Mouse (Mus musculus) heart, adult 2 months (tissue): ENCODE measurements around the gene Mrpl10. TPM values are rescaled to one million over a fixed set of nuclear protein-coding genes. Genes with fewer than 3 reads are reported as not detected.
A peak's percentile ranks its signal among the peaks of the same experiment; 100 is the strongest.

ENCODE experiments used
- DNase-seq, 2 experiments: peaks; one replicate each; pipeline ENCODE4 v3.0.0; 2021
- H3K27ac ChIP-seq: fragments of 200-600 bp; 2 replicates; pipeline ENCODE4 v1.8.1; 2022
- H3K27me3 ChIP-seq: fragments of 200-500 bp; 2 replicates; pipeline ENCODE4 v1.6.1; 2012; ENCODE audit warnings: mild to moderate bottlenecking, low read length, inconsistent platforms, mixed read lengths; ENCODE audit not compliant: control insufficient read depth, insufficient read depth
- H3K36me3 ChIP-seq: fragments of 200-500 bp; 2 replicates; pipeline ENCODE4 v1.6.1; 2012; ENCODE audit warnings: low read length, inconsistent platforms; ENCODE audit not compliant: control insufficient read depth, insufficient read depth
- H3K4me1 ChIP-seq: fragments of 200-500 bp; 2 replicates; pipeline ENCODE4 v1.6.1; 2011; ENCODE audit warnings: low read length; ENCODE audit not compliant: control insufficient read depth, insufficient read depth
- H3K4me3 ChIP-seq: fragments of 200-600 bp; 2 replicates; pipeline ENCODE4 v1.8.1; 2022
- H3K79me2 ChIP-seq: fragments of 200-500 bp; replicated peaks from 2 replicates; pipeline ENCODE4 v1.6.1; 2012; ENCODE audit warnings: mild to moderate bottlenecking, inconsistent platforms, low read length, moderate library complexity, mixed read lengths; ENCODE audit not compliant: control insufficient read depth, insufficient read depth
- H3K9ac ChIP-seq: fragments of 200-500 bp; 2 replicates; pipeline ENCODE4 v1.6.1; 2012; ENCODE audit warnings: low read depth, mild to moderate bottlenecking, control low read depth, inconsistent platforms, low read length, mixed read lengths
- CTCF ChIP-seq: fragments of 200-600 bp; IDR thresholded peaks from 2 replicates; pipeline ENCODE4 v1.8.1; 2022; ENCODE audit warnings: antibody characterized with exemption, mild to moderate bottlenecking, moderate library complexity
- EP300 ChIP-seq: fragments of 200-500 bp; IDR thresholded peaks from 2 replicates; pipeline ENCODE4 v1.6.1; 2011; ENCODE audit warnings: low read depth, low read length, control low read depth; ENCODE audit not compliant: insufficient read depth
- POLR2A ChIP-seq: fragments of 200-500 bp; IDR thresholded peaks from 2 replicates; pipeline ENCODE4 v1.6.1; 2011; ENCODE audit warnings: mild to moderate bottlenecking, low read depth, low read length, control low read depth; ENCODE audit not compliant: insufficient read depth
- WGBS: fragments of 180-500 bp; shearing (Covaris S2); methylation state at CpG from one replicate; pipeline ENCODE4 v1.1.7; 2018; 5-methylcytosine and 5-hydroxymethylcytosine counted together
- intact Hi-C: fragments of 180-260 bp; cut with DNase I; formaldehyde crosslinking; loops from one replicate; pipeline ENCODE4 v1.15.1; 2025
- polyA plus RNA-seq: library from polyadenylated mRNA; depleted of rRNA; stranded (reverse); fragments of >200 nt; gene quantifications from 2 replicates; pipeline ENCODE4 v1.2.3, GENCODE M21; 2012
- total RNA-seq, 2 experiments: library from RNA; stranded (reverse); gene quantifications; 2 replicates each; pipeline ENCODE4 v1.2.3; 2021

Mrpl10 gene
- total and polyA plus RNA-seq, 3 experiments: 76.4 to 91.4 (median 87.2) TPM

GRCm38 (mm10) chr11:97052219-97052646 is 10.9 kb downstream of the Mrpl10 start:
- intact Hi-C loops: no loop called here
- Histone ChIP-seq H3K4me1 (peaks cover 10% of the 10 kb centered on the region), H3K79me2 (no peaks in the 10 kb centered on the region), H3K9ac (no peak overlapping the region), H3K4me3 (no peak overlapping the region), H3K36me3 (no peaks in the 10 kb centered on the region), H3K27me3 (no peaks in the 10 kb centered on the region), H3K27ac (no peak overlapping the region)
- TF ChIP-seq POLR2A (no peak), CTCF (no peak), EP300 (no peak)
- DNase-seq: no peak
- WGBS: 28% methylated on average over 11 of the region's 11 CpGs

DNA sequence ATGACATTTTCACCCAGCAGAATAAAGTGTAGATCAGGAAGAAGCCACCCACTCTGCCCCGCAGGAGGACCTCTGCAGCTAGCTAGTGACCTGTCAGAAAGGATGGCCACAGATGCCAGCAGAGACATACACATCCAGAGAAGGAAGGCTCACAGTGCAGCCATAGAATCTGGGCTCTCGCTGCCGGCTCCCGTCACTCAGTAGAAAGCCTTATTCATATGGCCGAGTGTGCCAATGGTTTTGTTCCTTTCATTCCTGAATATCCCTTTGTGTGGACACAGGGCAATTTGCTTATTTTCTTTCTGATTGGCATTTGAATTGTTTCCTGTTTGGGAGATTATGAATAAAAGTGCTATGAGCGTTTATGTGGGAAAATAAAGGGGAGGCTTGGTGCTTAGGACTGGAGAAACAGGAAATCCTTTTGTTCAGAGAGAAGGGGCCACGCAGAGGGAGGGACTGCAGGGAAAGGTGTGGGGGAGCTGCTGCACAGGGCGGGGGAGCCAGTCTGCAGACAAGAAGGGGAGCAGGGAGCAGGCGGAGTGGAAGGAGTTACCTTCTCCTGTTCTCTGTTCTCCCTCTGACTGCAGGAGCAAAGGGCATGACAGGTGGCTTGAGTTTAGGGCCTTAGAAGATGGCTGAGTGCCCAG is 22.0 kb downstream of the Mrpl10 start:
- H3K36me3 ChIP-seq: no peaks in the 10 kb centered on the region
- H3K4me1 ChIP-seq: no peaks in the 10 kb centered on the region
- no peaks in the 10 kb centered on the region for H3K79me2 ChIP-seq
- no peak overlapping the region for H3K27ac ChIP-seq
- intact Hi-C loops: no loop called here
- H3K9ac ChIP-seq: no peak overlapping the region
- H3K27me3 ChIP-seq: no peaks in the 10 kb centered on the region
- no peak overlapping the region for H3K4me3 ChIP-seq
- 32% methylated on average over 9 of the region's 9 CpGs for WGBS
- TF ChIP-seq CTCF (no peak), EP300 (no peak), POLR2A (no peak)
- DNase-seq: no peak

GRCm38 (mm10) chr11:97063921-97064295 is 22.5 kb downstream of the Mrpl10 start:
- Histone ChIP-seq H3K4me1 (no peaks in the 10 kb centered on the region), H3K9ac (no peak overlapping the region), H3K4me3 (no peak overlapping the region), H3K79me2 (no peaks in the 10 kb centered on the region), H3K36me3 (no peaks in the 10 kb centered on the region), H3K27ac (no peak overlapping the region), H3K27me3 (no peaks in the 10 kb centered on the region)
- no peak for DNase-seq
- 81% methylated on average over 3 of the region's 3 CpGs for WGBS
- intact Hi-C loops: no loop called here
- peak; percentile 54 for TF ChIP-seq CTCF
- TF ChIP-seq EP300: no peak

DNA sequence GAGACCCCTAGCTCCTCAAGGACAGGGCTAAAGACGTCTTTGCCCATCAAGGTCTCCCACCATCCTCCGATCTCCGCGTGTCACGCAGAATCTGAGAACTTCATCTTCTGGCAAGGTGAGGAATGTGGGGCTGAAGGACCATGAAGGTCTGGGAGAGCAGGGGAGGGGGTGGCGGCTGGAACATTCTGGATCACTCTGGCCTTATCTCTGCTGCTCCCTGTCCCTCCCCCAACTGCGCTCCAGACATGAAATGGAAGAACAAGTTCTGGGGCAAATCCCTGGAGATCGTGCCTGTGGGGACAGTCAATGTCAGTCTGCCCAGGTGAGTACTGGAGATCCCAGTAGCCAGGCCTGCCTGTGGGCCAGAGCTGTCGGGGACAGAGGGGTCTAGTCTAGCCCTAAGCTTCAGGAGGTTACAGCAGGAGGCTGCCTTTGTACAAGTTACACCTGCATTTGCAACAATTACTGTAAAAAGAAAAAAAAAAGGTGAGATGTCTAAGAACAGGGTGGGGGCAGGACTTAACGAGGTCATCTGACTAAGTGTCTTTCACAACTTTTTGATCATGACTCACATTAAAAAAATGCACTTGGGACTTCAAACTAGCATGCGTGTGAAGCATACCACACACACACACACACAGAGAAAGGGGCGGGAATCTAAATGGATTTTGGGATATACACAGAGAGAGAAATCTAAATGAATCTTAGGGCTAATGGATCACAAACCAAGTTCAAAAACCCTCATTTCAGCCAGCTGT is 24.4 kb downstream of the Mrpl10 start:
- no peaks in the 10 kb centered on the region for H3K36me3 ChIP-seq
- no peak overlapping the region for H3K4me3 ChIP-seq
- no peaks in the 10 kb centered on the region for H3K79me2 ChIP-seq
- H3K27me3 ChIP-seq: no peaks in the 10 kb centered on the region
- H3K4me1 ChIP-seq: no peaks in the 10 kb centered on the region
- H3K9ac ChIP-seq: no peak overlapping the region
- 83% methylated on average over 12 of the region's 12 CpGs for WGBS
- no peak for TF ChIP-seq CTCF
- no peak for TF ChIP-seq POLR2A
- TF ChIP-seq EP300: no peak
- DNase-seq: no peak
- intact Hi-C loops: no loop called here
- no peak overlapping the region for H3K27ac ChIP-seq

DNA sequence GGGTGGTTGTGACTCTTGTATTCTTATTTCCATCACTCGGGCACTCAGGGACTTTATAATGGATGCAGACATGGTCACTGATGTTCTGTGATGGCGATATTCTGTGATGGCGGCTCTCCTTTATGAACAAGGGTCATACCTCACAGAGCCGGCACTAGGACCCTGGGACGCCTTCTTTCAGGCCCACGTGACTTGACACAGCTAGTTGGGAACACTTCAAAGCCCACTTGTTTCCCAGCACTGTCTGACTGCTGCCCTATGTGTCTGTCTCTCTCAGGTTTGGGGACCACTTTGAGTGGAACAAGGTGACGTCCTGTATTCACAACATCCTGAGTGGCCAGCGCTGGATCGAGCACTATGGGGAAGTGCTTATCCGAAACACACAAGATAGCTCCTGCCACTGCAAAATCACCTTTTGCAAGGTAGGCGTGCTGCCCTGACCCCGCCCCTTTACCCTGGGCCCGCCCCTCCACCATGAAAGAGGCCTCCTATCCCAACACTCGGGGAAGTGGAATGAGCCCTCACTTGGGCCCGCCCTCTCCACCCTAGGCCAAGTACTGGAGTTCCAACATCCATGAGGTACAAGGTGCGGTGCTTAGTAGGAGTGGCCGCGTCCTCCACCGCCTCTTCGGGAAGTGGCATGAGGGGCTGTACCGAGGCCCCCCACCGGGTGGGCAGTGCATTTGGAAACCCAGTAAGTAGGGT is 25.4 kb downstream of the Mrpl10 start:
- Histone ChIP-seq H3K27me3 (no peaks in the 10 kb centered on the region), H3K79me2 (no peaks in the 10 kb centered on the region), H3K9ac (no peak overlapping the region), H3K36me3 (no peaks in the 10 kb centered on the region), H3K27ac (no peak overlapping the region), H3K4me1 (no peaks in the 10 kb centered on the region), H3K4me3 (no peak overlapping the region)
- WGBS: 73% methylated on average over 22 of the region's 22 CpGs
- no peak for TF ChIP-seq EP300
- no peak for TF ChIP-seq POLR2A
- TF ChIP-seq CTCF: no peak
- no peak for DNase-seq
- intact Hi-C loops: no loop called here

DNA sequence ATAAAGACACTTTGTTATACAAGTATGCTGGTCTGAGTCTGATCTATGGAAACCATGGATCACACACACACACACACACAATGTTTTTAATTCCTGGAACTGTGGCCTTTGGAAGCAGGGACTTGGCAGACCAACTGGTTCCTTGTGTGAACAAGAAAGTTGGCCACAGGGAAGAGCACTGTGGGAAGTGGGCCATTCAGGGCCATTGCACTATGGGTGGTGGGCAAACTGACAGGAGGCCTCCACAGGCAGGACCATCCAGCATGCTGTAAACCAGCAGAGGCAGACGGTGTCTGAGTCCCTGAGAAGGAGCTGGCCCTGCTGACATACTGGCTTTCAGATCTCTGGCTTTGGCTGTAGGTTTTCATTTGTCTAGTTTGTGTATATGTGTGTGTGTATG is 28.0 kb downstream of the Mrpl10 start:
- Histone ChIP-seq H3K4me1 (no peaks in the 10 kb centered on the region), H3K36me3 (no peaks in the 10 kb centered on the region), H3K4me3 (no peak overlapping the region), H3K79me2 (no peaks in the 10 kb centered on the region), H3K9ac (no peak overlapping the region), H3K27ac (no peak overlapping the region), H3K27me3 (no peaks in the 10 kb centered on the region)
- DNase-seq: no peak
- TF ChIP-seq CTCF (no peak), POLR2A (no peak), EP300 (no peak)
- WGBS: 80% methylated on average over 1 of the region's 1 CpGs
- intact Hi-C loops: no loop called here
